Mouse (Mus musculus) kidney, adult 2 months (tissue): Measurements from ENCODE around the gene Tmtc2. TPM values are rescaled to one million over a fixed set of nuclear protein-coding genes. Genes with fewer than 3 reads are reported as not detected.

Source experiments
- DNase-seq: peaks from one replicate; pipeline ENCODE4 v3.0.0; 2021
- H3K27ac ChIP-seq: fragments of 200-500 bp; 2 replicates; pipeline ENCODE4 v1.5.1; 2012; ENCODE audit warnings: low read depth, low read length, control low read depth, inconsistent platforms; ENCODE audit not compliant: insufficient read depth
- H3K27me3 ChIP-seq: fragments of 200-500 bp; replicated peaks from 2 replicates; pipeline ENCODE4 v1.6.1; 2012; ENCODE audit warnings: mild to moderate bottlenecking, moderate library complexity, low read length, inconsistent platforms; ENCODE audit not compliant: control insufficient read depth, insufficient read depth
- H3K36me3 ChIP-seq: fragments of 200-500 bp; 2 replicates; pipeline ENCODE4 v1.6.1; 2012; ENCODE audit warnings: mild to moderate bottlenecking, moderate library complexity, low read length, inconsistent platforms; ENCODE audit not compliant: control insufficient read depth, insufficient read depth
- H3K4me1 ChIP-seq: fragments of 200-500 bp; 2 replicates; pipeline ENCODE4 v1.6.1; 2011; ENCODE audit warnings: low read length; ENCODE audit not compliant: control insufficient read depth, insufficient read depth
- H3K4me3 ChIP-seq: fragments of 200-500 bp; 2 replicates; pipeline ENCODE4 v1.5.1; 2011; ENCODE audit warnings: mild to moderate bottlenecking, low read depth, low read length, control low read depth; ENCODE audit not compliant: insufficient read depth
- CTCF ChIP-seq: fragments of 200-500 bp; conservative IDR thresholded peaks from 2 replicates; pipeline ENCODE4 v1.5.1; 2011; ENCODE audit warnings: low read depth, mild to moderate bottlenecking, control low read depth, low read length, moderate library complexity, mixed read lengths; ENCODE audit not compliant: insufficient read depth, insufficient read length
- POLR2A ChIP-seq: fragments of 200-500 bp; IDR thresholded peaks from one replicate; pipeline ENCODE4 v1.6.1; 2011; ENCODE audit warnings: low read depth, low read length, control low read depth
- WGBS: fragments of 180-500 bp; shearing (Covaris S2); methylation state at CpG from one replicate; pipeline ENCODE4 v1.1.7; 2018; 5-methylcytosine and 5-hydroxymethylcytosine counted together
- polyA plus RNA-seq: library from polyadenylated mRNA; depleted of rRNA; stranded (reverse); fragments of >200 nt; gene quantifications from 2 replicates; pipeline ENCODE4 v1.2.3, GENCODE M21; 2012

Tmtc2 gene
- polyA plus RNA-seq, 1 experiment = 1.1 TPM

DNA sequence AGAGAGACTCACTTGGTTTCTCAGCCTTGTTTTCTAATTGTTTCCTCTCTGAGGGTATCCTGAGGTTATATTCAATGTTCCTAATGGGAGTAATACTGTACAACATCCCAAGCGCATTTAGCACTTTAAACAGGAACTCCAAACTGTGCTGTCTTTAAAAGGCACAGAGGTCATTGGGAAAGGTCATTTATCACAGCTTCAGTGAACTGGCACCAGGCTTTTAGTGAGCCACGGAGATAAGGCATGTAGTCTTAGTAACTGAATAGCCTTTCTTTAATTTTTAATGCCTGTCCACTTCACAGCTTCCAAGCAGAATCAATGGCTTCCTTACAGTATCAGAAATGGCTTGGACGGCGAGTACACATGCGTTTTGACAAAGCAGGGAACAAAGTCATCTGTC is 144.0 kb downstream of the Tmtc2 start:
- DNase-seq = no peak
- WGBS = 24% methylated on average over 5 of the region's 5 CpGs
- H3K4me1 ChIP-seq = no peaks in the 10 kb centered on the region
- H3K4me3 ChIP-seq = no peak overlapping the region
- no peak overlapping the region for H3K27ac ChIP-seq
- H3K27me3 ChIP-seq = no peaks in the 10 kb centered on the region
- TF ChIP-seq CTCF (no peak), POLR2A (no peak)
- H3K36me3 ChIP-seq = no peaks in the 10 kb centered on the region

DNA sequence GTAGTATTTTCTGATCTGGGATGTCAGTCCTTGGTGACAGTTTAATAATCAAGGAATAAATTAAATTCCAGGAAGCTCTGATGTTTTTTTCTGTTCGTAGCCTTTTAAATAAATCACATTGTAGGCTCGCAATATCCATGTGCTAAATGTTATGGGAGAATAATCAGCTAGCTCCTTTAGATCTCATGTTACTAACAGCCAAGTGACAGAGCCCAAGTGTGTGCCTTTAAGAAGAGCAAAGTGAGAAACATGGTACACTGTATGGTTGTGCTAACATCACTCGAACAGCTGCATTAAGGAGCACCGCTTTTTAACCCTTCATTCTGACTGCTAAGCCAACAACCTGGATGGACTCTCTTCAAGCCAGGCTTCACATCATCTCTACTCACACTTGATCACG is 146.2 kb downstream of the Tmtc2 start:
- TF ChIP-seq CTCF (no peak), POLR2A (no peak)
- Histone ChIP-seq H3K27me3 (no peaks in the 10 kb centered on the region), H3K36me3 (no peaks in the 10 kb centered on the region), H3K27ac (no peak overlapping the region), H3K4me3 (no peak overlapping the region), H3K4me1 (no peaks in the 10 kb centered on the region)
- no peak for DNase-seq
- WGBS = 36% methylated on average over 5 of the region's 5 CpGs

DNA sequence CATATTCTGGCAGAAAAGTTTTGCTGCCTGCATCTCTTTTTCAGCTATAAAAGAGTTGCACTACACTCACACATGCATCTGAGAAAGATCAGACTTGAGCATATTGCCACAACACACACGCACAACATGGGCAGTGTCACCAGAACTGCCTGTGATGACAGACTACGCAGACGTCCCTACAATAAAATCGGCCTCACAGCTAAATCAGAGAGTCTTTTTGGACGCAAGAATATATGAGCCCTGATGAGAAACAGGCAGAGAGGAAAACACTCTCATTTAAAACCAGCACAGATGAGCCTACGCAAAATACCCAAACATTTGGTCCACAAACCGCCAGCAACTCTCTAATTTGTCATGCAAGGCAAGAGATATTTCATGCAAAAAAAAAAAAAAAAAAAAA is 146.6 kb downstream of the Tmtc2 start:
- no peaks in the 10 kb centered on the region for H3K4me1 ChIP-seq
- H3K27me3 ChIP-seq = no peaks in the 10 kb centered on the region
- no peak overlapping the region for H3K27ac ChIP-seq
- DNase-seq = no peak
- WGBS = 48% methylated on average over 7 of the region's 7 CpGs
- H3K36me3 ChIP-seq = no peaks in the 10 kb centered on the region
- TF ChIP-seq POLR2A = no peak
- TF ChIP-seq CTCF = no peak
- no peak overlapping the region for H3K4me3 ChIP-seq

DNA sequence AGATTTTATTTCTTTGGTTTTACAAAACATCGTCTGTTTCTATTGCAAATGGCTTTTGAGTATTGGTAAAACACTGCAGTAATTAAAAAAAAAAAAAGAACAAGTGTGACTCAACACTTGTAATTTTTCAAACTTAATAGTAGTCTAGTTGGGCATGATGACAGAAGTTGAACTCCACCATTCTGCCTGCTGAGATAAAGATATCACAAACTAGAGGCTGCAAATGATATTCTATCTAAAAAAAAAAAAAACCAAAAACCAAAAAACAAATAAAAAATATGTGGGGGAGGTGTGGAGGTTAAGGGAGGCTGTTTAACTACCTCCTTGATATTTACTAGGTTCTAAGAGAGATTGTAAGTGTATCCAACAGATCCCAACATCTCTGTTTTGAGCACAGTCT is 149.2 kb downstream of the Tmtc2 start:
- no peak for DNase-seq
- Histone ChIP-seq H3K27ac (no peak overlapping the region), H3K4me3 (no peak overlapping the region), H3K4me1 (no peaks in the 10 kb centered on the region), H3K36me3 (no peaks in the 10 kb centered on the region), H3K27me3 (no peaks in the 10 kb centered on the region)
- whole genome bisulfite sequencing = 93% methylated on average over 1 of the region's 1 CpGs
- TF ChIP-seq CTCF = no peak
- no peak for TF ChIP-seq POLR2A

DNA sequence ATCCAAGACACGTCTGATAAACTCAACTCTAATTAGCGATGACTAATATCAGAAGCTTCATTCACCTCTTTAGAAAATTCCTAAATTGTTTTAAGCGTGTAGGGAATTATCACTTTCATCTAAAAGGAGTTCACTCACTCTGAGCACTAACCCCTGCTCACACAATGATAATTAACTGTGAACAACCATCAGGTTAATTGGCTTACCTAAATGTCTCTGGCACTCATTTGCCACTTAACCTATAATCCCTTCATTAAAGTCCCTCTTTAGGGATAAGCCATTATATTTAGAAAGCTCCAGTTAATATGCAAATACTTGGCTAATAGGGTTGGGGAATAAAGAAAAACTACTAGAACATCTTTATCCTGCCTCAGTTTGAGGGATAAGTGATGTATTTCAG is 151.1 kb downstream of the Tmtc2 start:
- H3K36me3 ChIP-seq = no peaks in the 10 kb centered on the region
- H3K27ac ChIP-seq = no peak overlapping the region
- no peaks in the 10 kb centered on the region for H3K4me1 ChIP-seq
- DNase-seq = no peak
- TF ChIP-seq POLR2A = no peak
- no peak for TF ChIP-seq CTCF
- H3K4me3 ChIP-seq = no peak overlapping the region
- no peaks in the 10 kb centered on the region for H3K27me3 ChIP-seq
- WGBS = 82% methylated on average over 3 of the region's 3 CpGs

DNA sequence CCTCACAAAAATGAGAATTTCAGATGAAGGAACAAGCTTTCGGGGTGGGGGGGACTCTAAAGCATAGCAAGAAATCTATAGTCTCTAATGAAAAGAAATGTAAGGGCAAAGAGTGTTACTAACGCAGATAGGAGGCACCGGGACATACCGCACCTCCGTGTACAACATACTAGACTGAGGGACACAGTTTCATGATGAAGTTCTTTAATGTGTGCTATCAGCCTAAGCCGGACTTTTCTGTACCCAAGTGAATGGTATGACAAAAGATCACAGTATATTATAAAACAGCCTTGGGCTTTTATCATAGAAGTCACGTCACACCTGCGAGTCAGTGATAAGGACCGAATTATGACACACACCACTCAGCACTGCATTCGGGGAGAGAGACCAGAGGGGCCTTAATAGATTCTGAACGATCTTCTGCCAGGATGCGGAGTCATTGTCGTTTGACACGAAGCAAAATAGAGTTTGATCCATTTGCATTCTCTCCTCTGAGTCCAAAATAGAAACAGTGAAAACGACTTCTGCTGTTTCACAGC is 156.3 kb downstream of the Tmtc2 start:
- WGBS = 80% methylated on average over 15 of the region's 15 CpGs
- Histone ChIP-seq H3K27ac (no peak overlapping the region), H3K4me1 (no peaks in the 10 kb centered on the region), H3K27me3 (no peaks in the 10 kb centered on the region), H3K4me3 (no peak overlapping the region), H3K36me3 (no peaks in the 10 kb centered on the region)
- no peak for DNase-seq
- TF ChIP-seq POLR2A (no peak), CTCF (no peak)

DNA sequence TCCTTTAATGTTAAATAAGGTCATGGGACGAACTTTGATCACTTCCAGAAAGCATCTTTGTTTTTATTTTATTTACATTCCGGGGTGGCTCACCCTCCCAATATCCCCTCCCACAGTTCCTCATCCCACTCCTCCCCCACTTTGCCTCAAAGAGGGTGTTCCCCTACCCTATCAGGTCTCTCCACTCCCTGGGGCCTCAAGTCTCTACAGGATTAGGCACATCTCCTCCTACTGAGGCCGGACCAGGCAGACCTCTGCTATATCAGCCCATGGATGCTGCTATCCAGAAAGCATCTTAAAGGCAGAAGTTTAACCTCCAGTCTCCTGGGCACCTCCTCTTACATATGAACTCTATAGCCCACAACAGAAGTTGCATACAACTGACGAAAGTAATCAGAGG is 157.7 kb downstream of the Tmtc2 start:
- Histone ChIP-seq H3K27ac (no peak overlapping the region), H3K4me3 (no peak overlapping the region), H3K36me3 (no peaks in the 10 kb centered on the region), H3K27me3 (no peaks in the 10 kb centered on the region), H3K4me1 (no peaks in the 10 kb centered on the region)
- DNase-seq = no peak
- WGBS = 77% methylated on average over 4 of the region's 4 CpGs
- no peak for TF ChIP-seq CTCF
- no peak for TF ChIP-seq POLR2A
